Mouse (Mus musculus) monocyte, adult 2 months (primary cell): Measurements from ENCODE around the gene Vmn1r204.
"Not testable (repeated sequence)": the region's sequence is repeated elsewhere in the genome, so short reads cannot be mapped to it uniquely, and the experiment has no call there.

Source experiments
- DNase-seq, 2 experiments: peaks; one replicate each; pipeline ENCODE4 v3.0.0; 2022; ENCODE audit warnings: low spot score in 2 of 2, low read depth in 1 of 2

Vmn1r204 gene

GRCm38 (mm10) chr13:22552898-22553297 lies at the start of gene Vmn1r204:
Gene Vmn1r204 (plus strand): TSS chr13:22553198.
- not testable (repeated sequence) for DNase-seq

GRCm38 (mm10) chr13:22505281-22505680 lies 47.7 kb upstream of the Vmn1r204 start, which contains the start of gene Vmn1r202:
Gene Vmn1r202 (minus strand): TSS chr13:22505381.
- DNase-seq, result no peak

DNA sequence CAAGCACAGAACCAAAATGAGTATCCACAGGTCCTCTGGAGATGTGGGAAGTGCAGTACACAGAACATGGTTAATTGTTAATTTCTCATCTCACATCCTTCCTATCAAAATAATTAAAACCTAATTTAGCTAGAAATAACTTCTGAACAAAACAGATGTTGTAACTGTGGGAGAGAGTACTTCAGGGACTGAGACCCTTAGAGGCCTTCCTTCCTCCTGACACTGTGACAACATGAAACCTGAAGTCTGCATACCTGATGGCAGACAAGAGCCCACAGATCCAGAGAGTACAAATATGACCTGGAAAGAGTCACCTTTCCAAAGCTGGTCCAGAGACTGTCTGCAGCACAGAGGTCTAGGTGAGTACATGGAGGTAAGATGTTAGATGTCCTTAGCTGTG lies 35.2 kb upstream of the Vmn1r204 start, which contains the start of gene Vmn1r203:
Gene Vmn1r203, plus strand, starts transcription at position 301 of the 400 bp plus-strand sequence.
- no peak for DNase-seq

DNA sequence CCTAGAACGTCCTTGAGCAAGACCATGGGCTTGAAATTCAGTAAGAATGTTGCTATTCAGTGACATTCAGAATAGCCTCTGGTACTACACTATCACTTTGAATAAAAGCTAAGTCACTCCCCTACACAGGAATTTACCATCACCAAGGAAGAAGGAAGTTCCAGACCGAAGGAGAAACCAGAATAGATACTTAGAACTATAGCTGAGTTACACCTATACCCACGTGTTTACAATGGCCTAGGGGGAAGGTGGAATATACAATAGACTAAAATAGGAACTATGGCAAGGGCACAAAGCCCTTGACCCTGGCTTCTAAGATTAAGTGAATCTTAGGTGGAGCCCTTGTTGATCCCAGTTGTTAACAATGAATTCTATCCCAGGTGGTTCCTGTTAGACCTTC lies 21.9 kb downstream of the Vmn1r204 start:
- DNase-seq, result not testable (repeated sequence)

- not testable (repeated sequence) for DNase-seq
Measured at GRCm38 (mm10) chr13:22583336-22583735, 30.3 kb downstream of the Vmn1r204 start.

DNA sequence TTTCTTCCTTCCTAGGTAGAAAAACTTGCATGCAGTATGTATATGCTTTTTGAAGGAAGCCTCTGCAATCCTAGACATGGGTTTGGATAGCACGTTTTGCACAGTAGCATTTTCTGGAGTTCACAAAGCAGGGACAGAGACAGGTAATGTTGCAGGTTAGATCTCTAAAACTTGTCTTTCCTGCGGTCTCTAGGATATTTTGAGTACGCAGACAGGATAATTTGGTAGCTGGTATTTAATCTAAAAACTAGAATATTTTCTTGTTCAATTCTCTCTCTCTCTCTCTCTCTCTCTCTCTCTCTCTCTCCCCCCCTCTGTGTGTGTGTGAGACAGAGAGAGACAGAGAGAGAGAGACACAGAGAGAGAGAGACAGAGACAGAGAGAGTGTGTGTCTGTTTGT lies 39.9 kb downstream of the Vmn1r204 start, which contains the start of gene Vmn1r205:
Gene Vmn1r205, minus strand, starts transcription at position 101 of the 400 bp plus-strand sequence.
- no peak for DNase-seq
